Mouse (Mus musculus) cerebellum, adult 8-10 months (tissue): ENCODE data around the gene Plscr4.

Experiments used
- DNase-seq: peaks from one replicate; pipeline ENCODE4 v3.0.0; 2022

The Plscr4 gene

DNA sequence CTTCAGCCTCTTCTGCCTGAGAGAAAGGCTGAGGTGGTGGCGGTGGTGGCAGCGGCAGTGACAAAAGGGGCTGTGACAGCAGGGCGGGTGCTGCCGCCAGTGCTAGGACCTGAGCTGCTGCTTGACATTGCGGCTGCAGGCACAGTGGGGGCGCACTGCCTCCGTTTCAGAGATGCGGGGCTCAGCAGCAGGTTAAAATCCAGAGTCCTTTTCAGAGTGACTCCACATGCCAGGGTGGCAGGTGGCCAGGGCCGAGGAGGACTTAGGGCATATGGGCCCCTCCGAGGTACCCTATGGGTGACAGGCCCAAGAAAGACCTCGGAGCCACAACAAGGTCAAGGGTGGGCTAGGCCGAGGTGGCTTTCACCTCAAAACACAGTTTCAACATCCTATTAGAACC lies 59.9 kb downstream of the Plscr4 start:
- DNase-seq, result no peak

DNA sequence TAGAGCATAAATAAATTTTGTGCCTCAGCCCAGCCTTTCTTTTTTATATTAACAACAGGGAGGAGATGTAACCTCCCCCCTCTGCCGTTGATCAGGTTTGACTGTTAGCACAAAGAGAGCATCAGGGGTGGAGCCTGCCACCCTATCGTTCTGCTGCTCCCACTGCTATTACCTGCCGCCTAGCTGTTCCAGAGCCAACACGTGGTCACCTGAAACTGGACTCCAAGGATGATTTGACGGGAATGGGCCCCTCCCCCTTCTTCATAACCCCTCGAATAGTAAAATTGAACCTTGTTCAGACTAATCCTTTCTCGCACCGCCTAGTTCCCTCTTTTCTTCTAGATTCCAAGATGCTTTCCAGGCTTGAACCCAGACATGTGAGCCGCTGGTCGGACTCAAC lies 63.6 kb downstream of the Plscr4 start:
- no peak for DNase-seq

DNA sequence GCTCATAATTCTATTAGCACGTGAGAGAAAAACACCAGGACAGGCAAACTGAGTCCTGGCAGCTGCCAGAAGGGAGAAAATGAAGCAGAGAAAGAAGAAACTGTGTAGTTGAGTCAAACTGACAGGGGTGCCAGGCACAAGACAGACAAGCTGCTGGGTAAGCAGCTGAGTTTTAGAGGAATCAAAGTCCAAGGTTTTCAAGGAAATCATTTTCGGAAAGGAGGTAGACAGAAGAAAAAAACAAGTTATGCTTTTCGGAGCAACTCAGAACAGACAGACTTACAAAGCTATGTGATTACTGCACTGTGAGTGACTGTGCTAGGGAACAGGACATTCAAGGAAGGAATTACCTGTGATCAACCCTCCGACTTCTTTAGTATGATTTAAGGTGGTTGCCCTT lies 67.3 kb downstream of the Plscr4 start:
- DNase-seq, result no peak

DNA sequence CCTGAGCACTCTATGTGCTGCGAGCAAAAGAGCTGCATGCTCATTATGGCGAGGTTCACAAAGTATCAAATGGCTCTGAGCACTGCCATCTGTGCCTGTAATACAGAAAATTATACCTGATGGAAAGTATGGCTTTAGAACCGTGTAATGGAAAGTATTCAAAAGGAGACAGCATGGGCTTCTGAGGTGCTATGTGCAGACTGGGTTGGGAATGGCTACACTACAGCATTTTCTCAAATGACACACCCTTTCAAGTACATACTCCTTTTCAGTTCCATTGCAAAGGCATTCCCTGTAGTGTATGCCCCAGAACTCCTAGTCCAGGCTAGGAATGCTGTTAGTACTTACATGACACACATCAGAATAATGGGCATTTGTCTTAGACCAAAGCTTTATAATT lies 72.9 kb downstream of the Plscr4 start:
- DNase-seq, result no peak

DNA sequence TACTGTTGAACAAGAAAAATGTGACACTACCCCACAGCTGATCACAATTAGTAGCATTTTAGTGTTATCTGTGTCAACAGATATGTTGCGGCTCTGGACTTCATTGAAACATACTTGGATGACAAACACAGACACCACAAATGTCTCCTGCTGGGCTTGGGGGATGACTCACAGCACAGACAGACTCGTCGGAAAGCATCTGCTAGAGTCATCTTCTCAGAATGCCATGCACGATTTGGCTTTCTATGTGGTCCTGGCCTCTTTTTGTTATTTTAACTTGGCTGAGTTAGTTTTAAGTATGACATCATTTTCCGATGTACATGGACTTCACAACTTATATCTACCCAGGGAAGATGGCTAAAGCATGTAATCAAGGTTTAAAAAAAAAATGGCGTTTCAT lies 80.6 kb downstream of the Plscr4 start:
- DNase-seq, result no peak

DNA sequence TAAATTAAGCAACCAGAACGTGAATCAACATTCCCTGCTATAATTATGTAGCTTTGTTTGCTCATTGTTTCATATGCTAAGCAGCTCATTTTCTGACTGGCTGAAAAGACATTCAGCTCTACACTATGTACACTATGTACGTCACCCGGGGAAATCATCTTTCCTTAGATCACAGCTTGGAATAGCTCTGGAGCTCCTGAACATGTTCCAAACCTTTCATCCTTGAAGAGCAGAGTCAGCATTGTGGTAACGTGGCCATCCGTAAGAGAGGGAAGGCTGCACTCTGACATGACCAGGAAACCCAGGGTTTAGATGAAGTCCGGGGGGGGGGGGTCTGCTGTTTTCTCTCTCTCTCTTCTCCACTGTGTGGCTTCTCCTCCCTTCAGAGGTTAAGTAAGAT lies 81.0 kb downstream of the Plscr4 start:
- DNase-seq, result no peak
